Mouse (Mus musculus): ENCODE data around the gene Paxbp1. TPM values are rescaled to one million over a fixed set of nuclear protein-coding genes. Genes with fewer than 3 reads are reported as not detected.

Gene Paxbp1
- 29.5 and 35.3 TPM in 2 replicates for polyA plus RNA-seq (2015; fragmentation: Nextera tagmentation; extraction: Ambion mirVana)

GRCm38 (mm10) chr16:91044270-91045182, at the start of gene Paxbp1:
Paxbp1 (minus strand) TSS chr16:91044543.

GRCm38 (mm10) chr16:91011021-91011683, 33.2 kb downstream of the Paxbp1 start, which contains the start of gene Synj1:
Synj1 (minus strand) TSS chr16:91011308.

Other genes starting within 250 kb of the Paxbp1 start
- 4.6 and 5.5 TPM in 2 replicates for gene Urb1, start 234.1 kb downstream of the Paxbp1 start, polyA plus RNA-seq (2015; fragmentation: Nextera tagmentation; extraction: Ambion mirVana)
- 2.9 and 3.5 TPM in 2 replicates for gene Eva1c, start 217.8 kb downstream of the Paxbp1 start, polyA plus RNA-seq (2015; fragmentation: Nextera tagmentation; extraction: Ambion mirVana)
- 48.1 and 54.4 TPM in 2 replicates for gene Cfap298, start 109.4 kb downstream of the Paxbp1 start, polyA plus RNA-seq (2015; fragmentation: Nextera tagmentation; extraction: Ambion mirVana)
- 42.2 and 45.9 TPM in 2 replicates for gene Synj1, start 33.2 kb downstream of the Paxbp1 start, polyA plus RNA-seq (2015; fragmentation: Nextera tagmentation; extraction: Ambion mirVana)
- gene 4932438H23Rik, start 50.6 kb upstream of the Paxbp1 start, polyA plus RNA-seq (2015; fragmentation: Nextera tagmentation; extraction: Ambion mirVana), result 0.95 and 2.3 TPM in 2 replicates
- 20.9 and 29.4 TPM in 2 replicates for gene Olig2, start 180.9 kb upstream of the Paxbp1 start, polyA plus RNA-seq (2015; fragmentation: Nextera tagmentation; extraction: Ambion mirVana)
- gene Olig1, start 225.2 kb upstream of the Paxbp1 start, polyA plus RNA-seq (2015; fragmentation: Nextera tagmentation; extraction: Ambion mirVana), result 187 and 204 TPM in 2 replicates

Data from neural tube, postnatal 0 days (tissue).